Mouse (Mus musculus) embryo, embryonic 9.5 days (tissue): ENCODE data around the gene Islr2.

Experiments used
- DNase-seq: peaks from one replicate; pipeline ENCODE4 v3.0.0-alpha.2; 2017; ENCODE audit errors: extremely low spot score

The Islr2 gene

GRCm38 (mm10) chr9:58220218-58220903 is 16.2 kb upstream of the Islr2 start:
- peak; percentile 49 for DNase-seq

- DNase-seq = no peak
These were observed 14.4 kb upstream of the Islr2 start for GRCm38 (mm10) chr9:58218539-58218938.

GRCm38 (mm10) chr9:58216402-58216801 is 12.3 kb upstream of the Islr2 start:
- DNase-seq = peak; percentile 69

GRCm38 (mm10) chr9:58214519-58215180 is 10.5 kb upstream of the Islr2 start:
- DNase-seq = no peak

DNA sequence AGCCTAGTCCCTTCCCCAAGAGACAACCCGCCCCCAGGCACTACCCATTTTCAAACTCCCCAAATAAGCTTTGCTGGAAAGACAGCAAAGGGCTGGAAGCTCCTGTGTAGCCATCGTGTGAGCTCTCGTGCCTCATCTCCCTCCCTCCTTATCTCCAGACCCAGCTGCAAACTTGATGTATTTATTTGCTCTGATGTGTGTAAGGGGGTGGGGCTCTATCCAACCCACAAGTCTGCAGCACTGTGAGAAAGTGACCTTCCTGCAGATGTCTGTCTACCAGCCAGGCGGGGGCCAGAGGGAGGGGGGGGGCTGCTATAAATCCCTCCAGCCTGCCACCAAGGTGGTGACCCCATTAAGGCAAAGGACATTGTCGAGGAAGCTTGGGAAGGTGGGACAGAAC is 9.7 kb upstream of the Islr2 start:
- no peak for DNase-seq

- no peak for DNase-seq
These were observed 9.3 kb upstream of the Islr2 start for GRCm38 (mm10) chr9:58213377-58213776.

GRCm38 (mm10) chr9:58210304-58210627 is 6.1 kb upstream of the Islr2 start:
- DNase-seq = no peak

GRCm38 (mm10) chr9:58209462-58210303 is 5.6 kb upstream of the Islr2 start:
- no peak for DNase-seq

DNA sequence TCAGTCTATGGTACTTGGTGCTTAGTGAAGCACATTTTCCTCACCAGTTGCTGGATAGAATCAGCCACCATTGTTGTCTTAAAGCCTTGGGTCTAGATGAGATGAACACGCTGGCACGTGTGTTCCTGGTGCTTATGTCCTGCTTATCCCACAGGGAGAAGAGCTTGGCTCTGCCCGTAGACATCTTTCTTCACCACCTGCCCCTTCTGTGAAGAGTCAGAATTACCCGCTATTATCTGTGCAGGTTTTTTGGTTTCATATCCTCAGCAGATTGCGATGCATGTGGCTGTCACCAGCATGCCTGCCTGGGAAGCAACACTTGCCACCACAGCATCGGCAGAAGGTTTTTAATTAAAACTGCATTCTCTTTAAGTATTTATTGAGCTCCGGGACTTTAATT is 1.9 kb upstream of the Islr2 start:
- DNase-seq = no peak

GRCm38 (mm10) chr9:58204448-58205000 is 405 bp upstream of the Islr2 start:
- DNase-seq = peak; percentile 91

DNA sequence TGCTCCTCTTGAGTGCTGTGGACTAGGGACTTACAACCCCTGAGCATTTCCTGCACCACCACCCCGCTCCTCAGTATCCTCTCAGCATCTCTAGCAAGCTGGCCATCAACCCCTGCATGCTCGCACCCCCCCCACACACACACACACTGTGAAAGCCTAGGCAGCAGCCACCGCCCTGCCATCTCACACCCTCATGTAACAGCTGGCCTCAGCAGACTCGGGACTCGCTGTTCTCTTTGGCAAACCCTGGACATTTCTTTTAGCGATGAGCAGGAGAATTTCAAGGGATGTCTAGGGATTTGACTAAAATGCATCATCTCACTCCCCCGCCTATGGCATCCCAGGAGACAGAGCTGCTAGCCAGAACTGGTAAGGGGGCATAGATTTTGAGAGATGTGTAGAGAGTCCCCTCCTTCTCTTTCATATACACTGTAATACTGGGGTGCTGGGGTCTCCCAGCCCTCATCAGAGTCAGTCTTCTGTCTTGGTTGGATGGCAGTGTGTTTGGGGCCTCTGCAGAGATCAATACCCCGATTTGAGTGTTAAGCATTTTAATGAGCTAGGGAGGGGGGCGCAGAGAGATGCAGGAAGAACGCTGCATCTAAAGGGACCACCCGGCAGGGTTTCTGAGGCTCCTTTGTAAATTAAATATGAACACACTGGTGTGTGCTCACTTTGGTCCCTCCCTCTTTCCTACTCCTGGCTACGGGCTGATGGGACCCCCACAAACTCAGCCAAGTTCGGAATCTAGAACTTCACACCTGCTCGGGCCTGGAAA is 1.3 kb downstream of the Islr2 start:
- no peak for DNase-seq

DNA sequence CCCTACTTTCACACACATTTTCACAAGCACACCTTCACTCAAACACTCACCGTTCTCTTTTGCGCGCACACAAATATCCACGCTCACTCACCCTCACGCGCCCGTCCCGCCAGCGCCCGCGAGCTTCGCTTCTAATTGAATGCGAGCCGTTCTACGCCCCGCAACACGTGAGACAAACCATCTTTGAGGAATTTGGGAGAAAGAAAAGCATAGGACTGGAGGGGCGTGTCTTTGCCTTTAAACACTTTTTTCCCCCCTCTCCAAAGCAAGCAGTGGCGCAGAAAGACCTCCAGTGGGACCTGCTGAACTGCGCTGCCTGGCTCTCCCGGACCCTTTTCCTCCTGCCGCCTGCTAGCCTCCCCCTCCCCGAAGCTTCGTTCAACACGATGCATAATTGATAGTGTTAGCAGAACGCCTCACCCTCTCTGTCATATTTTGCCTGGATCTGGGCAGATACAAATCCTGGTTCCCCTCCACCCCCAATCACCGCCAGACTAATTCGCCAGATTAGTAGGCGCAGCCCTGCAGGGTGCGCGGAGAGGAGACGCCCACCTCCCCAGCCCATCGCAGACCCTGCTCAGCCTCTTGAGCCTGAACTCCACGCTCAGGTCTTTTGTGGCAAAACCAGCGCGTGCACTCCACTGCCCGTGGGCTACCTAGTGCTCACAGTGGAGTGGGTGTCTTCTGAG is 2.1 kb downstream of the Islr2 start:
- DNase-seq = no peak

GRCm38 (mm10) chr9:58201091-58201842 is 2.9 kb downstream of the Islr2 start:
- no peak for DNase-seq

DNA sequence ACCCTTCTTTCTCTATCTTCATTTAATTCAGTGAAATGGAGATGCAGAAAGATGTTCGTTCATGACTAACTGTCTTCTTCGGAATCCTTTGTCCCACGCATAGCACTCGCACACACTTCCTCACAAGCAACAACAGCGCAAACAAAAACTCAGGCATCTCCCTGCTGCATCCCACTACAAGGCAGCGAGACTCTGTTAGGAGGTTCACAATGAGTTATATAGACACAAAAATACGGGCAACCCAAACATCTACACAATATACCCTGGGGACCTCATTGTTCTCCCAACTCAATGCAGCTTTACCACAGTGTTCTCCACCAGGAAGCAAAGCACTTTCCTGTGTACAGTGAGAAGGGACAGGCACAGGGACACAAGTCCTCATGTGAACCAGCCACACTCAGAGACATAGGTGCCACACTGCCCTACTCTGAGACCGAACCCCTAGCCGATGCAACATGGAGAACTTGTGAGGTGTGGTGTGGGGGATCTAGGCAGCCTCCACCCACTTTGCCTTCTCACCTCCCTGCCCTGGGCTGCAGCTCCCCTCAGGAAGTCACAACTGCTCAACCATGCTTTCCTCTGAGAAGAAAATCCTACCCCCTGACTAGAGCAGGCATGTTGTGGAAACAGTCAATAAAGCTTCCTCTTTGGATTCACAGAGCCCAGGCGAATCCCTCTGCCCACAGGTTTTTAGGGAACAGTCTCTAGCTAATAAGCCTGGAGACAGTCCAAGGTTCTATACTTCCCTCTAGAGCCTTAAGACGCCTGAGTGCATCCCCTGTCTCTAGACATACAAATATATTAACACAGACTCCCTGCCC is 3.6 kb downstream of the Islr2 start:
- DNase-seq = no peak

GRCm38 (mm10) chr9:58199381-58200269 is 4.5 kb downstream of the Islr2 start:
- DNase-seq = no peak

DNA sequence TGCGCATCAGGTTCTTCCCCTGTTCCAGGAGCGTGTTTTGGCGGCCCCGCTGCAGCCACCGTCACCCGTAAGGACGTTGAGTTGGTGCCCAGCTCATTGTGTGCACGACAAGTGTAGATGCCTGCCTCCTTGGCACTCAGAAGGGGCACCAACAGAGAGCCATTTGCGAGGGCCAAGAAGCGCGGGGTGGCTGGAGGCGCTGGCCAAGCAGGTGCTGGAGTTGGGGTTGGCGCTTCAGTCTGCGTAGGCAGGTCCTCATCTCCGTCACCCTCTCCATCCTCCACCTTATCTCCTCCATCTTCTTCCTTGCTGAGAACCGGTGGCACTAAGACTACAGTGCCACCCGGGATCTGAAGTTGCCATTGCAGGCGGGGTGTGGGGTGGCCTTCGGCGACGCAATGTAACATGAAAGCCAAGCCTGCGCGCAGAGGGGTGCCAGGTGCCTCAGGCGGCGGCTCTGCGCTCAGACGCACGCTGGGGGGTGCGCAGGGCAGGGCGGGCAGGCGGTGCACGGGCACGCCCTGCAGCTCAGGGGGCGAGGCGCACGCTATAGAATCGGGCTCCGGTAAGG is 5.2 kb downstream of the Islr2 start:
- no peak for DNase-seq

- peak; percentile 62 for DNase-seq
These were observed 6.1 kb downstream of the Islr2 start for GRCm38 (mm10) chr9:58197781-58198701.
